Mouse (Mus musculus) embryonic facial prominence, embryonic 15.5 days (tissue): ENCODE measurements around the gene Cdh1. TPM values are rescaled to one million over a fixed set of nuclear protein-coding genes. Genes with fewer than 3 reads are reported as not detected.
A peak's percentile ranks its signal among the peaks of the same experiment; 100 is the strongest.
"Not testable (repeated sequence)": the region's sequence is repeated elsewhere in the genome, so short reads cannot be mapped to it uniquely, and the experiment has no call there.

Experiments
- ATAC-seq: fragments of 200-750 bp; cut with Nextera tagmentation; 2 replicates; pipeline ENCODE4 v1.8.0; 2017; ENCODE audit warnings: low read depth, moderate TSS enrichment; ENCODE audit not compliant: insufficient number of reproducible peaks, low FRiP score, low TSS enrichment
- H3K27ac ChIP-seq: fragments of 300-500 bp; sonication (generic); replicated peaks from 2 replicates; pipeline ENCODE4 v1.5.1; 2015; ENCODE audit warnings: mild to moderate bottlenecking, inconsistent platforms
- H3K27me3 ChIP-seq: fragments of 300-500 bp; sonication (generic); 2 replicates; pipeline ENCODE4 v1.6.1; 2015; ENCODE audit warnings: inconsistent platforms
- H3K36me3 ChIP-seq: fragments of 300-500 bp; sonication (generic); 2 replicates; pipeline ENCODE4 v1.6.1; 2015; ENCODE audit warnings: mild to moderate bottlenecking, inconsistent platforms
- H3K4me1 ChIP-seq: fragments of 300-500 bp; sonication (generic); 2 replicates; pipeline ENCODE4 v1.6.1; 2015; ENCODE audit warnings: inconsistent platforms
- H3K4me2 ChIP-seq: fragments of 300-500 bp; sonication (generic); replicated peaks from 2 replicates; pipeline ENCODE4 v1.6.1; 2015; ENCODE audit warnings: mild to moderate bottlenecking, inconsistent platforms
- H3K4me3 ChIP-seq: fragments of 300-500 bp; sonication (generic); replicated peaks from 2 replicates; pipeline ENCODE4 v1.5.1; 2015; ENCODE audit warnings: mild to moderate bottlenecking, inconsistent platforms
- H3K9ac ChIP-seq: fragments of 300-500 bp; sonication (generic); 2 replicates; pipeline ENCODE4 v1.6.1; 2015; ENCODE audit warnings: inconsistent platforms
- H3K9me3 ChIP-seq: fragments of 300-500 bp; sonication (generic); replicated peaks from 2 replicates; pipeline ENCODE4 v1.6.1; 2016; ENCODE audit warnings: inconsistent platforms
- WGBS: fragments of 180-500 bp; shearing (Covaris S2); methylation state at CpG from one replicate; pipeline ENCODE4 v1.1.7; 2015; 5-methylcytosine and 5-hydroxymethylcytosine counted together
- polyA plus RNA-seq: library from polyadenylated mRNA; unstranded; fragments of >200 nt; fragmentation: Nextera tagmentation; extraction: Ambion mirVana; gene quantifications from 2 replicates; pipeline ENCODE4 v1.2.1, GENCODE M21; 2015

Gene Cdh1
- polyA plus RNA-seq, 1 experiment from 2014 or later: 72.0 TPM

DNA sequence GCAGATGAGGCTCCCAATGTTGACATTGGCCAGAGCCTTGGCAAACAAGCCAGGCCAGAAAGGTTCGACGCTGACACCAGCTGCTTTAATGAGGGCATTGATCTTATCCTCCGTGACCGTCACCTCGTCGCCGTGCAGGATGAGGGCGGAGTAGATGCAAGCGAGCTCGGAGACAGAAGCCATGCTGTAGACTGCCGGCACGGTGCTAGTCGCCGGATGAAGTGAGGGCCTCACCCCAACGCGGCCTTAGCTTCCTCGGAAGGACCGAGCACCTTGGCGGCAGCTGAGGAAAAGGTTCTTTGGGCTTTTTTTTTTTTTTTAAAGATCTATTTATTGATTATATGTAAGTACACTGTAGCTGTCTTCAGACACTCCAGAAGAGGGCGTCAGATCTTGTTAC, 30.0 kb upstream of the Cdh1 start, which contains the start of gene Gm10073:
Gene Gm10073, minus strand, starts transcription at position 294 of the 400 bp plus-strand sequence.
- not testable (repeated sequence) for H3K36me3 ChIP-seq, H3K9me3 ChIP-seq, H3K27ac ChIP-seq, H3K4me1 ChIP-seq, H3K4me2 ChIP-seq, H3K27me3 ChIP-seq, ATAC-seq, H3K4me3 ChIP-seq, H3K9ac ChIP-seq
- 49% methylated on average over 20 of the region's 20 CpGs for WGBS

DNA sequence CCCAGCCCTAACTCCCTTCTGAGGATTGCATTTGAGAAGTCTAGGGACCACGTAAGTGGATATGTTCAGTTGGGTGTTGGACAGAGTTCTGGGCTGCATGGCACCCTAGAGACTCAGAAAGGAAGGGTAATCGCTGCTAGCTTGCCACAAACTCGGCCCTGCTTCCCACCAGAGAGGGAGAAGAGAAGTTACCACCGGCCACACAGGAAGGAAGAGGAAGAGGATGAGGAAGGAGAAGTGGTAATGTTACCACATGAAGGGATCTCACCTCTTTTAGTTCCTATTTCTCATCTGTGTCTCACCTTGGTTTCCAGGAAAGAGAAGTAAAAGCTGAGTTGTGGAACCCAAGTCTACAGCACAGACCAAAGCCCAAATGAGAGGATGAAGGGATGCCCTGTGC, 28.9 kb upstream of the Cdh1 start:
- Histone ChIP-seq H3K4me1 (no peaks in the 10 kb centered on the region), H3K4me3 (no peak overlapping the region), H3K27ac (no peak overlapping the region)

DNA sequence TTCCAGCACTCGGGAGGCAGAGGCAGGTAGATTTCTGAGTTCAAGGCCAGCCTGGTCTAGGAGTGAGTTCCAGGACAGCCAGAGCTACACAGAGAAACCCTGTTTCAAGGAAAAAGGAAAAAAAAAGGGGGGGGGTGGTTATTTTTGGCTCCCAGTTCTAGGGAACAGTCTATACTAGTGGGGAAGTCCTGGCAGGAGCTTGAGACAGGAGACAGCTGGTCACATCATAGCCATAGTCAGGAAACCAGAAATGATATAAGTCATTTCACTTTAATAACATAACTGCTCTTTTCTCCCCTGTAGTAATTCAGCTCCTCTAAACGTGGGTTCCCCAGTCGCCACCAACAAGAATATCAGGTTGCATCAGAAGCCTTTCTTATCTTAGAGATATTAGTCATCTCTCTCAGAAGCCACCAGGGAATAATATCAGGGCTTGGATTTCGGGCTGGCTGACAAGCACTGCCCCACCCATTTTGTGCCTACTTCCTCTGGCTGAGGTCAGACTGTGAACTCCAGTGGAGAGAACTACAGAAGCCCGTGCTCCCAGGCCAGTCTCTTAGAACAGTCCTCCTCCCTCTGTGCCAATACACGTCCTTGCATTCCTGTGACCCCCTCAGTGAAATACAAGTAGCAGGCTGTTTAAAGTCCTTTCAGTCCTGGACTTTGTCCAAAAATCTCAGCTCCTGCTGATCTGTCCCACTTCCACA, 26.1 kb upstream of the Cdh1 start:
- no peak for ATAC-seq
- no peaks in the 10 kb centered on the region for H3K4me1 ChIP-seq
- H3K27ac ChIP-seq: no peak overlapping the region
- no peaks in the 10 kb centered on the region for H3K27me3 ChIP-seq
- H3K9me3 ChIP-seq: no peaks in the 10 kb centered on the region
- 28% methylated on average over 6 of the region's 6 CpGs for WGBS
- no peak overlapping the region for H3K4me2 ChIP-seq
- H3K36me3 ChIP-seq: no peaks in the 10 kb centered on the region
- no peak overlapping the region for H3K9ac ChIP-seq
- no peak overlapping the region for H3K4me3 ChIP-seq

More for the DNA sequence above, 28.9 kb upstream of the Cdh1 start:
- H3K9ac ChIP-seq: no peak overlapping the region
- no peaks in the 10 kb centered on the region for H3K27me3 ChIP-seq
- WGBS: 87% methylated on average over 4 of the region's 4 CpGs
- H3K4me2 ChIP-seq: no peak overlapping the region
- no peak for ATAC-seq
- no peaks in the 10 kb centered on the region for H3K36me3 ChIP-seq
- no peaks in the 10 kb centered on the region for H3K9me3 ChIP-seq

DNA sequence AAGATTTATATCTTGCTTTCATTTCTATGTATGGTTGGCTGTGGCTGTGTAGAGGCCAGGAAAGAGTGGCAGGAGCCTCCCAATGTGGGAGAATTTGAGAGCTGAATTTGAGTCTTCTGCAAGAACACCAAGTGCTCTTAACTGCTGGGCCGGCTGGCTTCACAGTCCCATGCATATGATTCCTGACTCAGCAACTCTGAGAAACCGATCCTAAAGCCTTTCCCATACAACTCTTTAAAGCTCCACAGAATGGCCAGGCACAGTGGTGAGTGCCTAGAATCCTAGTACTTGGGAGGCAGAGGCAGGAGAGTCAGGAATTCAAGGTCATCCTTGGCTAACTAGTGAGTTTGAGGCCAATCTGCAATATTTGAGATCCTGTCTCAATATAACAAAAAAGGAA, 23.6 kb upstream of the Cdh1 start:
- Histone ChIP-seq H3K4me3 (no peak overlapping the region), H3K27ac (no peak overlapping the region), H3K4me2 (no peak overlapping the region), H3K36me3 (no peaks in the 10 kb centered on the region), H3K9me3 (no peaks in the 10 kb centered on the region), H3K4me1 (no peaks in the 10 kb centered on the region), H3K9ac (no peak overlapping the region), H3K27me3 (no peaks in the 10 kb centered on the region)
- WGBS: 54% methylated on average over 2 of the region's 2 CpGs
- ATAC-seq: no peak

DNA sequence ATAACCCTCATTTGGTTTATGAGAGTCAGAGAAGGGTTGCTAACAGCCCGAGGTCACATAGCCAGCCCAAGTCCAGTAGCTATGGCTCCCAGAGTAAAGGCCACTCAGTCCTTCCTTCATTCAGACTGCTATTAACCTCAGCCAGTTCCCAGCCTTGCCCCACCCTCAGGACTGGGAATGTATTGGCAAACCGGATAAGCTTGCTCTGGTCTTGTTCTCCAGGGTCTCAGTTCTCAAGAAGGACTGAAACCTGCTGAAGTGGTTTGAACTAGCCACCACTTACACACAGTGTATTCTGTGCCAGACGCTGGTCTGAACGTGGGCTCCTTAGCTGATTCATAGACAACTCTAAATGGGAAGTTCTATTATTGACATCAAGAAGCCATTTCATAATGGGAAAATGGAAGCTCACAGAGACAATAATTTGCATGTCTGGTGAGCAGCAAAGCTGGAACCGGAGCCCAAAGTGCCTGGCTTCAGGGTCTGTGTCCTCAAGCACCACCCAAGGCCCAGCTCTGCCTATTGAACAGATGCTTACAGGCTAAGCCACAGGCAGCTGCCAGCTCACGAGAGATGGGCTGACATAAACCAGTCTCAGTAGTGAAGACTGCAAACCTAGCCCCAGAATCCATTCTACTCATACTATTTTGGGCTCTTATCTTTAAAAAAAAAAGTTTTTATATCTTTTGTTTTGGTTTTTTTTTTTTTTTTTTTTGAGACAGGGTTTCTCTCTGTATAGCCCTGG, 21.6 kb upstream of the Cdh1 start:
- H3K9ac ChIP-seq: no peak overlapping the region
- peak overlapping the region; percentile 34; the same call in 1 of the 2 replicates for H3K27ac ChIP-seq
- no peaks in the 10 kb centered on the region for H3K36me3 ChIP-seq
- no peaks in the 10 kb centered on the region for H3K4me1 ChIP-seq
- H3K27me3 ChIP-seq: no peaks in the 10 kb centered on the region
- H3K4me2 ChIP-seq: no peak overlapping the region
- 59% methylated on average over 6 of the region's 6 CpGs for WGBS
- ATAC-seq: no peak
- no peaks in the 10 kb centered on the region for H3K9me3 ChIP-seq
- H3K4me3 ChIP-seq: no peak overlapping the region

DNA sequence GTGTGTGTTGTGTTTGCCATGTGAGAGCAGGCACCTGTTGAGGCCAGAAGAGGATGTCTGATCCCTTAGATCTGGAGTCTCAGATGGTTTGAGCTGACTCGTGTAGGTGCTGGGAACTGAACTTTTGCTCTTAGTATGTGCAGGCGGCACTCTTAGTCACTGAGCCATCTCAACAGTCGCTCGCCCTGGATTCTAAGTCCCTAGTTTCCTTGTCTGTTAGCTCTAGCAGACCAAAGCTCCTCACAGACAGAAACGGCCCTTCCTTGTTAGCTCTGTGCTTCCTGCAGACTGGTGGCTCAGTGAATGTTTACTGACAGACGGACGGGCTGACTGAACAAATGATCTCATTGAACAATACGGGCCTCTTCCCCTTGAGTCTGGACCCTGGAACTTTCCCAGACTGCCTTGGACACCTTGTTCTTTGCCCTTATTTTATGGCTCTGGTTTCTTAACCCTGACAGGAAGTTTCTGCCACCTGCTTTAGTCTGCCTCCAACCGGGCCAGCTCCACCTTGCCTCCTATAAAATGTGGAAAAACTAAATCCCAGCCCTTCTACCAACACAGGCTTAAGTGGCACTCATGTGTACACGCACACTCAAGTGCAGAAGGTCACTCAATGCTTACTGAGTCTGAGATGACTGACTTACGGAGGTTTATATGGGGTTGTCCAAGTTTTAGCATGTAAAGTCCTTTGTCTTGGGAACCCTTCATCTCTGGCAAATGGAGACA, 18.0 kb upstream of the Cdh1 start:
- Histone ChIP-seq H3K4me2 (no peak overlapping the region), H3K36me3 (no peaks in the 10 kb centered on the region), H3K27me3 (no peaks in the 10 kb centered on the region), H3K9ac (no peak overlapping the region), H3K4me3 (no peak overlapping the region), H3K9me3 (no peaks in the 10 kb centered on the region), H3K4me1 (no peaks in the 10 kb centered on the region), H3K27ac (no peak overlapping the region)
- WGBS: 73% methylated on average over 11 of the region's 11 CpGs
- ATAC-seq: no peak

DNA sequence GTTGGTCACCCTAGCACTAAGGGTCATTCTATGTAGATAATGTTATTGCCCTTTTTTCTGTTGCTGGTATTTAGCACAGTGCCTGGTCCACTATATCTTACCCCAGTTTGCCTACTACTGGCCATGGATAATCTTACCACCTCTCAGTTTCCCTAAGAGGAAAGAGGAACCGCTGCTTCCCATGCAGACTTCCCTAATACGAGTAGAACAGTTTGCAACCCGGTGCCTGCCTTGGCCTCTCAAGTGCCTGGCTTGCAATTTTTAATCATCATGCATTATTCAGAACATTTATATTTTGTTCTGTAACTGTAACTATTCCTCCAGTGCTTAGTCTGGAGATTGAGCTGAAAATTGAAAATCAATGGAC, 17.5 kb upstream of the Cdh1 start:
- Histone ChIP-seq H3K9ac (no peak overlapping the region), H3K4me3 (no peak overlapping the region), H3K4me1 (no peaks in the 10 kb centered on the region), H3K9me3 (no peaks in the 10 kb centered on the region), H3K36me3 (no peaks in the 10 kb centered on the region), H3K27me3 (no peaks in the 10 kb centered on the region), H3K27ac (no peak overlapping the region), H3K4me2 (no peak overlapping the region)
- ATAC-seq: no peak
- WGBS: 87% methylated on average over 3 of the region's 3 CpGs

DNA sequence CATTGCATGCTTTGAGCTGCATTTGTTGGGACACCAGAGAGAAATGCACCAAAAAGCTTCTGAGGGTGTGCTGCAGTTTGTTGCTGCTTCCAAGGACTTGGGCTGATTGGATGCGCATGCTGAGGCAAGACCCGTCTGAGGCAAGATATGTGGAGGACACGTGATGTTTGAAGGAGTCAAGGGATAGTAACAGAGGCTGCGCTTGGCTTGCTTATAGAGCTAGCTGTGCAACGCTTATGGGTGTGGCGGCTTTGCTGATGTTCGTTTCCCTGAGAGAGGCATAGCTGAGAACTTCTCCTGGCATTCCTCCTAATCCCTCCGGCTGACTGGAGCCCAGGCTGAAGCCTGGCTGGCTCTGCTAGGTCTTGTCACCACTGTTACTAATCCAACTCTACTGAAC, 16.3 kb upstream of the Cdh1 start:
- H3K9me3 ChIP-seq: no peaks in the 10 kb centered on the region
- no peak for ATAC-seq
- no peaks in the 10 kb centered on the region for H3K4me1 ChIP-seq
- H3K27me3 ChIP-seq: no peaks in the 10 kb centered on the region
- H3K9ac ChIP-seq: no peak overlapping the region
- no peak overlapping the region for H3K4me2 ChIP-seq
- no peak overlapping the region for H3K4me3 ChIP-seq
- no peaks in the 10 kb centered on the region for H3K36me3 ChIP-seq
- 69% methylated on average over 8 of the region's 8 CpGs for WGBS
- H3K27ac ChIP-seq: no peak overlapping the region

DNA sequence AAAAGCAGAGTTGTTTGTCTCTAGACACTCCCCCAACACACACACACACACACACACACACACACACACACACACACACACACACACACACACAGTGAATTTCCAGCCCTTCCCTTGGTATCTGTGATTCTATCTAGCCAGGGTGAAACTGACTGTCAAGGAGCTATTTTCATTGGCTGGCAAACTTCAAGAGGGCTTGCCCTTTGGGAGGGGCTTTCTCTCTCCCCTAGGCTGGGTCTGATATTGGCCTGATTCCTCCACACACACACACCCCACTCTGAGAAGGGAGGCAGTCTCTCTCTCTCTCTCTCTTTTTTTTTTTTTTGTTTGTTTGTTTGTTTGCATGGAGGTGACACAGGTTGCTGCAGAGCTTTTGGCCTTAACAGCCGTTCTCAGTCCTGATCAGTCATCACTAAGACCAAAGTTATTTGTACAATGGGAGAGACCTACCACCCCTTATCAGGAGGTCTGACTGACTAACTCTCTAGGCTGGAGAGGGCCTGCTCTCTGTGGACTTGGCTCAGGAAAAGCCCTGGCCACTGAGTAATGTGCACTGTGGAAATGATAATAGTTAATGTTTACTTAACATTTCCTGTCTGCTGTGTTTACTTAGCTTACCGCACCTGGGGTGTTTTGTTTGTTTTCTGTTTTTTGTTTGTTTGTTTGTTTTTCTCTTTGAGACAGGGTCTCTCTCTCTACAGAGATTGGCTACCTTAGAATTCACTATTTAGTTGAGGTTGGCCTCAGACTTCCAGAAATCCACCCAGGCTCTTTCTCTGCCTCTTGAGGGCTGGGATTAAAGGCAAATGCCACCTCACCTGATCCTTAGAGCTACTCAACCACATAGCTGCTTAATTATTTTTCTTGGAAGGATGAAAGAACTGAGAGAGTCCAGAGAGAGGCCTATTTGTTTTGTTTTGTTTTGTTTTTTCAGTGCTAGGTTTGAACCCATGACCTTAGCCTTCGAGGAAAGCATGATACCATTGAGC, 14.4 kb upstream of the Cdh1 start:
- 62% methylated on average over 3 of the region's 3 CpGs for WGBS
- H3K9ac ChIP-seq: no peak overlapping the region
- H3K27ac ChIP-seq: no peak overlapping the region
- no peak overlapping the region for H3K4me3 ChIP-seq
- no peak overlapping the region for H3K4me2 ChIP-seq
- no peaks in the 10 kb centered on the region for H3K27me3 ChIP-seq
- H3K4me1 ChIP-seq: no peaks in the 10 kb centered on the region
- H3K9me3 ChIP-seq: no peaks in the 10 kb centered on the region
- ATAC-seq: no peak
- H3K36me3 ChIP-seq: no peaks in the 10 kb centered on the region

DNA sequence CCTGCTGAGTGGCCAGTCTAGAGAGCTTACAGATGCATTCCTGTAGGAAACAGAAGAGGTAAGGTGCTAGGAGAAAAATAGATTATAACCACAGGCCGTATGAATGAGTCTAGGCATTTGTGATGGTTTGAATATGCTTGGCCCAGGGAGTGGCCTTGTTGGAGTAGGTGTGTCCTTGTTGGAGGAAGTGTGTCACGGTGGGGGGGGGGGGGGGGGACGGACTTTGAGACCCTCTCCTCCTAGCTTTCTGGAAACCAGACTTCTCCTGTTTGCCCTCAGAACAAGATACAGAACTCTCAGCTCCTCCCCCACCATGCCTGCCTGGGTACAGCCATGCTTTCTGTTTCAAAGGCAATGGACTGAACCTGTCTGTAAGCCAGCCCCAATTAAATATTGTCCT, 10.7 kb upstream of the Cdh1 start:
- Histone ChIP-seq H3K4me3 (no peak overlapping the region), H3K4me2 (no peak overlapping the region), H3K27me3 (no peaks in the 10 kb centered on the region), H3K9ac (no peak overlapping the region), H3K4me1 (no peaks in the 10 kb centered on the region), H3K27ac (no peak overlapping the region), H3K9me3 (no peaks in the 10 kb centered on the region), H3K36me3 (no peaks in the 10 kb centered on the region)
- 60% methylated on average over 3 of the region's 3 CpGs for WGBS
- no peak for ATAC-seq

DNA sequence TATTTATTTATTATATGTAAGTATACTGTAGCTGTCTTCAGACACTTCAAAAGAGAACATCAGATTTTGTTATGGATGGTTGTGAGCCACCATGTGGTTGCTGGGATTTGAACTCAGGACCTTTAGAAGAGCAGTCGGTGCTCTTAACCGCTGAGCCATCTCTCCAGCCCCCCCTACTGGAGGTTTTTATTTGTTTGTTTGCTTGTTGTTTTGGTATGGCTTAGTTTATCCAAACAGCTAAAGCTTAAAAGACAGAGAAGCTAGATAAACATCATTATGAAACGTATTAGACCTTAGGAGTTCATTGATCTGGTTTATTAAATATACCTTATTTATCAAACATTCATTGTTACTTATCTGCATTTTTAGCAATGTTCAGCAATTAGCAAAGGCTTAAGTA, 7.5 kb upstream of the Cdh1 start:
- H3K4me1 ChIP-seq, H3K27ac ChIP-seq, H3K9me3 ChIP-seq, H3K9ac ChIP-seq, ATAC-seq, H3K36me3 ChIP-seq, H3K27me3 ChIP-seq, H3K4me3 ChIP-seq, H3K4me2 ChIP-seq: not testable (repeated sequence)
- 93% methylated on average over 3 of the region's 3 CpGs for WGBS
